Mouse (Mus musculus) stomach, postnatal 0 days (tissue): ENCODE measurements around the gene Tox4. TPM values are rescaled to one million over a fixed set of nuclear protein-coding genes. Genes with fewer than 3 reads are reported as not detected.

Experiments used
- ATAC-seq: fragments of 200-750 bp; cut with Nextera tagmentation; 2 replicates; pipeline ENCODE4 v1.8.0; 2017; ENCODE audit not compliant: low FRiP score, low TSS enrichment
- DNase-seq: peaks from one replicate; pipeline ENCODE4 v3.0.0-alpha.2; 2016; ENCODE audit warnings: low spot score
- H3K27ac ChIP-seq: fragments of 300-500 bp; sonication (generic); replicated peaks from 2 replicates; pipeline ENCODE4 v1.5.1; 2014; ENCODE audit warnings: mild to moderate bottlenecking, control low read depth
- H3K27me3 ChIP-seq: fragments of 300-500 bp; sonication (generic); 2 replicates; pipeline ENCODE4 v1.6.1; 2014; ENCODE audit warnings: low read length; ENCODE audit not compliant: control insufficient read depth, insufficient read depth
- H3K36me3 ChIP-seq: fragments of 300-500 bp; sonication (generic); 2 replicates; pipeline ENCODE4 v1.6.1; 2014; ENCODE audit warnings: low read length, mixed read lengths; ENCODE audit not compliant: control insufficient read depth, insufficient read depth
- H3K4me1 ChIP-seq: fragments of 300-500 bp; sonication (generic); replicated peaks from 2 replicates; pipeline ENCODE4 v1.6.1; 2014; ENCODE audit warnings: antibody characterized with exemption; ENCODE audit not compliant: control insufficient read depth, insufficient read depth
- H3K4me2 ChIP-seq: fragments of 300-500 bp; sonication (generic); replicated peaks from 2 replicates; pipeline ENCODE4 v1.6.1; 2014; ENCODE audit warnings: low read depth, mild to moderate bottlenecking, control low read depth, moderate library complexity
- H3K4me3 ChIP-seq: fragments of 300-500 bp; sonication (generic); 2 replicates; pipeline ENCODE4 v1.5.1; 2014; ENCODE audit warnings: low read depth, low read length, control low read depth
- H3K9ac ChIP-seq: fragments of 300-500 bp; sonication (generic); 2 replicates; pipeline ENCODE4 v1.6.1; 2014; ENCODE audit warnings: mild to moderate bottlenecking, low read length, control low read depth, mixed read lengths
- H3K9me3 ChIP-seq: fragments of 300-500 bp; sonication (generic); 2 replicates; pipeline ENCODE4 v1.6.1; 2016; ENCODE audit warnings: low read length; ENCODE audit not compliant: control insufficient read depth
- CTCF ChIP-seq: IDR thresholded peaks from 2 replicates; pipeline ENCODE4 v1.5.1; 2016; ENCODE audit warnings: antibody characterized with exemption, low read depth, mild to moderate bottlenecking, moderate library complexity
- EP300 ChIP-seq: optimal IDR thresholded peaks from 2 replicates; pipeline ENCODE3; 2016; ENCODE audit warnings: antibody characterized with exemption
- WGBS: fragments of 180-500 bp; shearing (Covaris S2); extraction: QIAGEN DNeasy Blood & Tissue Kit; methylation state at CpG from one replicate; pipeline ENCODE4 v1.1.7; 2014; 5-methylcytosine and 5-hydroxymethylcytosine counted together
- polyA plus RNA-seq: library from polyadenylated mRNA; unstranded; fragments of >200 nt; fragmentation: Nextera tagmentation; extraction: Ambion mirVana; gene quantifications from 2 replicates; pipeline ENCODE4 v1.2.1, GENCODE M21; 2015

The Tox4 gene
- polyA plus RNA-seq, 1 experiment from 2014 or later = 22.9 TPM

- TF ChIP-seq EP300 = no peak
- TF ChIP-seq CTCF = no peak
- Histone ChIP-seq H3K27ac (0 out of 2 replicates have a peak overlapping the region, but pooled peaks have one; percentile 35), H3K9ac (peak overlapping the region; percentile 77), H3K4me1 (0 out of 2 replicates have a peak, but pooled peaks cover 3% of the 10 kb centered on the region), H3K27me3 (no peaks in the 10 kb centered on the region), H3K36me3 (no peaks in the 10 kb centered on the region), H3K4me2 (peak overlapping the region; percentile 73), H3K4me3 (peak overlapping the region; percentile 66), H3K9me3 (no peaks in the 10 kb centered on the region)
- WGBS = 14% methylated on average over 16 of the region's 16 CpGs
- DNase-seq (no peak), ATAC-seq (peak; percentile 56)
Measured at GRCm38 (mm10) chr14:52316441-52317225, 37.7 kb downstream of the Tox4 start.

- H3K4me3 ChIP-seq = no peak overlapping the region
- ATAC-seq (no peak), DNase-seq (no peak)
- H3K36me3 ChIP-seq = no peaks in the 10 kb centered on the region
- H3K4me2 ChIP-seq = no peak overlapping the region
- 0 out of 2 replicates have a peak, but pooled peaks cover 3% of the 10 kb centered on the region for H3K4me1 ChIP-seq
- WGBS = 41% methylated on average over 6 of the region's 6 CpGs
- no peaks in the 10 kb centered on the region for H3K27me3 ChIP-seq
- no peaks in the 10 kb centered on the region for H3K9me3 ChIP-seq
- no peak overlapping the region for H3K27ac ChIP-seq
- TF ChIP-seq CTCF (no peak), EP300 (no peak)
- H3K9ac ChIP-seq = no peak overlapping the region
Measured at GRCm38 (mm10) chr14:52319361-52319760, 40.4 kb downstream of the Tox4 start.

- Histone ChIP-seq H3K4me3 (no peak overlapping the region), H3K4me2 (no peak overlapping the region), H3K27me3 (no peaks in the 10 kb centered on the region), H3K9me3 (no peaks in the 10 kb centered on the region), H3K9ac (no peak overlapping the region), H3K27ac (no peak overlapping the region), H3K4me1 (no peaks in the 10 kb centered on the region; the same call in 1 of the 2 replicates), H3K36me3 (no peaks in the 10 kb centered on the region)
- 15% methylated on average over 4 of the region's 4 CpGs for WGBS
- TF ChIP-seq CTCF (peak; percentile 53), EP300 (no peak)
- DNase-seq (no peak), ATAC-seq (no peak)
Measured at GRCm38 (mm10) chr14:52325890-52326289, 46.9 kb downstream of the Tox4 start.

GRCm38 (mm10) chr14:52327375-52327901, 48.5 kb downstream of the Tox4 start:
- H3K4me1 ChIP-seq = no peaks in the 10 kb centered on the region; the same call in 1 of the 2 replicates
- H3K36me3 ChIP-seq = no peaks in the 10 kb centered on the region
- DNase-seq (no peak), ATAC-seq (no peak)
- WGBS = 5% methylated on average over 14 of the region's 14 CpGs
- peak overlapping the region; percentile 18; the same call in 1 of the 2 replicates for H3K9ac ChIP-seq
- TF ChIP-seq CTCF = no peak
- no peaks in the 10 kb centered on the region for H3K27me3 ChIP-seq
- H3K4me2 ChIP-seq = peak overlapping the region; percentile 68
- peak overlapping the region; percentile 35 for H3K4me3 ChIP-seq
- H3K27ac ChIP-seq = no peak overlapping the region
- H3K9me3 ChIP-seq = no peaks in the 10 kb centered on the region

GRCm38 (mm10) chr14:52327910-52328812, 49.2 kb downstream of the Tox4 start, which contains the start of gene Sall2:
Gene Sall2 (minus strand): TSS chr14:52328762.
- Histone ChIP-seq H3K4me2 (peak within 1 kb of the TSS; percentile 68), H3K4me1 (no peaks in the 10 kb centered on the region; the same call in 1 of the 2 replicates), H3K36me3 (no peaks in the 10 kb centered on the region), H3K9me3 (no peaks in the 10 kb centered on the region), H3K27me3 (no peaks in the 10 kb centered on the region), H3K27ac (no peak within 1 kb of the TSS), H3K9ac (peak within 1 kb of the TSS; percentile 18), H3K4me3 (peak within 1 kb of the TSS; percentile 35)
- peak; percentile 42; the same call in 1 of the 2 replicates for ATAC-seq
- WGBS = 2% methylated on average over 26 of the region's 26 CpGs
- TF ChIP-seq EP300 (no peak), CTCF (no peak)
- DNase-seq = no peak
